Mouse (Mus musculus) erythroid progenitor cell, adult 5-6 weeks (primary cell): Measurements from ENCODE around the gene P3h3. TPM values are rescaled to one million over a fixed set of nuclear protein-coding genes. Genes with fewer than 3 reads are reported as not detected.
"Not testable (repeated sequence)": the region's sequence is repeated elsewhere in the genome, so short reads cannot be mapped to it uniquely, and the experiment has no call there.

Experiments used
- ATAC-seq: replicated peaks from 2 replicates; pipeline ENCODE4 v1.8.0; 2016; ENCODE audit warnings: moderate number of reproducible peaks, mild to moderate bottlenecking, moderate TSS enrichment, inconsistent platforms; ENCODE audit not compliant: poor library complexity, low FRiP score, severe bottlenecking
- total RNA-seq, 2 experiments: library from RNA; stranded (forward) in 1 of 2; stranded (reverse) in 1 of 2; fragments of 150-400 nt in 1 of 2; fragments of 186-747, 209-891 nt in 1 of 2; gene quantifications; 2 replicates each; pipeline versions ENCODE4 v1.2.3 to v1.2.4; 2015 to 2017; ENCODE audit warnings: low replicate concordance in 2 of 2

The P3h3 gene
- total RNA-seq, 2 experiments from 2014 or later = 0.83 to 2.5 TPM

DNA sequence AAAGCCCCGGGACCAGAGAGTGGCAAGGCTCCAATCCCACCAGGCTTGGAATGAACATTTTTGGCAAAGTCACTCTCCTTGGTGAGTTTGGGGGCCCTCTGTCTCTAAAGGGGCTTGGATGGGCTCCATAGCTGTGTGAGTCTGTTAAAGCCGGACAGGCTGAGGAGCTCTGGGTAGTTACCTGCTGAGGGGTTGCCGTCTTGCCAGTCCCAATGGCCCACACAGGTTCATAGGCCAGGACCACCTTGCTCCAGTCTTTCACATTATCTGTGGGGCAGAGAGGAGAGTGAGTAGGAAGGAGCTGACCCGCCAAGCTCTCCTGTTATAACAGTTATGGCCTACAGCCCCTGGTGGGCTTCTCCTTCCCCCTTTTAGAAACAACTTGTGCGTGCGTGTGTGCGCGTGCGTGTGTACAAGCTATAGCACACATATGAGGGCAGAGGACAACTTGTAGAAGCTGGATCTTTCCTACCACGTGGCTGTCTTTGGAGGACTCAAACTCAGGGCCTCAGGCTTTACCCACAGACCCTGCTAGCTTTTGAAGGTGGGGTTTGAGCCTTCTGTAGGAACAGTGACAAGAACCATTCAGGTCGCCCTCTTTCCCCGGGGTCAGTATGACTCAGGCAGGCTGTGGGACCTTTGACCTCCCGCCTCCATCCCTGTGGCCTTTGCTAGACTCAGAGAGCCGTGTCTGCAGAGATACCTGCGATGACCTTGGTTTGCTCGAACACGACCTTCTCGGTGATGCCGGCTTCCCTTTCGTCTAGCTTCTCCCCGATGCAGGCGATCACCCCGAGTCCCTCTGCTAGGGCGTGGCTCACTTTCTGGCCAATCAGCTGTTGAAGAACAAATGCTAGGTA, 45.6 kb downstream of the P3h3 start:
- no peak for ATAC-seq

DNA sequence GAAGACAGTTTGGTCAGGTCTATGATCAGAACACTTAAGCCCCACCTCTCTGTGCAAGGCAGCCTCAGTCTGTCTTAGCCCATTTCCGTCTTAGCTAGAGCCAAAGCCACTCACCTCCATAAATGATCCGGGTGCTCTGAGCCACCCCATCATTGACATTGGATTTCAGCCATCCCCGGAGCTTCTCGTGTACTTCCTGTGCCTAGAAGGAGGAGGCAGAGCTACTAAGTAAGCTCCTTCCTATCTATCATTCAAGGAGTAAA, 46.2 kb downstream of the P3h3 start:
- ATAC-seq = no peak

DNA sequence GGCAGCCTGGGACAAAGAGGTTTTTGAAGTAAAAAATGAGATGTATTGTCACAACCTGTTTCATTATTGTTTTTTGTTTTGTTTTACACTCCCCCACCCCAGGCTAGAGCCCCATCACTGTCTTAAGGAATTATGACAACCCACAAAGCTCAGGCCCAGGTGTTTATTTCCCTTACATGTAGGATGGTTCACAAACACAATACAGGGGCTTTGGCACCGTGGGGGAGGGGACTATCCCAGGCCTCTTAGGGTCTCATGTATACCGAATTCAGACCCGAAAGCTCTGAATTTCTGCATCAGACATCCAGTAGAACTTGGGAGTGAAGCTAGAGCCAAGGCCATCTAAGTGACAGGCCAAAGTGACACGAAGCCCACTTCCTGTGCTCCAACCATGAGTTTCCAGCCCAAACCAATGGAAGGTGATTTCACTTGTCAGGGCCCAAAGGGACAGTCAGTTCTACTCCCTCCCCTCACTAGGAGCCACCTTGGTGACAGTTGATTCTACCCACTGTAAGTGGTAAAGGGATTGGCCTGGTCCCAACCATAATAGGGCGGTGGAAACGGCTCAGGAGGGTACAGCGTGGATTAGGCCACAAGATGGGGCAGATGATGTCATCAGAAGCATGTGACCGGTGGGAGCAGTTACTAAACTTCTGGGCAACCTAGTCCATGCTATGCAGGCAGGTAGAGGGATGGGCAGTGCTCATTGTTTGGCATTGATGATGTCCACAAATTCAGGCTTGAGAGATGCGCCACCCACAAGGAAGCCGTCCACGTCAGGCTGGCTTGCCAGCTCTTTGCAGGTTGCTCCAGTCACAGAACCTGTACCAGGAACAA, 46.8 kb downstream of the P3h3 start:
- ATAC-seq = not testable (repeated sequence)

DNA sequence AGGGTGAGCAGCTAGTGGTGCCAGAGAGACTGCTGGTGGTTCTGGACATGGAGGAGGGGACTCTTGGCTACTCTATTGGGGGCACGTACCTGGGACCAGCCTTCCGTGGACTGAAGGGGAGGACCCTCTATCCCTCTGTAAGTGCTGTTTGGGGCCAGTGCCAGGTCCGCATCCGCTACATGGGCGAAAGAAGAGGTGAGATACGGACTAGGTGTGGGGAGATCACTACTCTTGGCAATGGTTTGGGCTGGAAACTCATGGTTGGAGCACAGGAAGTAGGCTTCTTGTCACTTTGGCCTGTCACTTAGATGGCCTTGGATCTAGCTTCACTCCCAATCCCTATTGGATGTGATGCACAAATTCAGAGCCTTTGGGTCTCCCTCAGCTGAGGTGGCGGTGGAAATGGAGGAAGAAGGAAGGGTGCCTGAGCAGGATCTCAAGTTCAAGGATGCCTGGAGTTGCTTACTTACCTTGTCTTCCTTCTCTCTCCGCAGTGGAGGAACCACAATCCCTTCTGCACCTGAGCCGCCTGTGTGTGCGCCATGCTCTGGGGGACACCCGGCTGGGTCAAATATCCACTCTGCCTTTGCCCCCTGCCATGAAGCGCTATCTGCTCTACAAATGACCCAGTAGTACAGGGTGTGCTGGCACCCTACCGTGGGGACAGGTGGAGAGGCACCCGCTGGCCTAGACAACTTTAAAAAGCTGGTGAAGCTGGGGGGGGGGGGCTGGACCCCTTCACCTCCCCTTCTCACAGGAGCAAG, 47.6 kb downstream of the P3h3 start:
- ATAC-seq = no peak

DNA sequence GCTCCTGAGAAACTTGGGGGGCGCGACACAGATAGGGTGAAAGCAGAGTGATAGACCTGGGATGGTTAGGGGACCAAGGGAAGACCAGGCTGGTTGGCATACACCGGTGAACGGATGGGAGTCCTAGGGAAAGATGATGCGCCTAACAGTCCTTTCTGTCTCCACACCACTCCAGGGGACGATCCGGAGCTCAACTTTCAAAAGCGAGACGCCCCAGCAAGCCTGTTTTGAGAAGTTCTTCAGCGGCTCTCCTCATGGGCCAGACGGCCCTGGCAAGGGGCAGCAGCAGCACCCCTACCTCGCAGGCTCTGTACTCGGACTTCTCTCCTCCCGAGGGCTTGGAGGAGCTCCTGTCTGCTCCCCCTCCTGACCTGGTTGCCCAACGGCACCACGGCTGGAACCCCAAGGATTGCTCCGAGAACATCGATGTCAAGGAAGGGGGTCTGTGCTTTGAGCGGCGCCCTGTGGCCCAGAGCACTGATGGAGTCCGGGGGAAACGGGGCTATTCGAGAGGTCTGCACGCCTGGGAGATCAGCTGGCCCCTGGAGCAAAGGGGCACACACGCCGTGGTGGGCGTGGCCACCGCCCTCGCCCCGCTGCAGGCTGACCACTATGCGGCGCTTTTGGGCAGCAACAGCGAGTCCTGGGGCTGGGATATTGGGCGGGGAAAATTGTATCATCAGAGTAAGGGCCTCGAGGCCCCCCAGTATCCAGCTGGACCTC, 48.3 kb downstream of the P3h3 start:
- ATAC-seq = peak; percentile 70

DNA sequence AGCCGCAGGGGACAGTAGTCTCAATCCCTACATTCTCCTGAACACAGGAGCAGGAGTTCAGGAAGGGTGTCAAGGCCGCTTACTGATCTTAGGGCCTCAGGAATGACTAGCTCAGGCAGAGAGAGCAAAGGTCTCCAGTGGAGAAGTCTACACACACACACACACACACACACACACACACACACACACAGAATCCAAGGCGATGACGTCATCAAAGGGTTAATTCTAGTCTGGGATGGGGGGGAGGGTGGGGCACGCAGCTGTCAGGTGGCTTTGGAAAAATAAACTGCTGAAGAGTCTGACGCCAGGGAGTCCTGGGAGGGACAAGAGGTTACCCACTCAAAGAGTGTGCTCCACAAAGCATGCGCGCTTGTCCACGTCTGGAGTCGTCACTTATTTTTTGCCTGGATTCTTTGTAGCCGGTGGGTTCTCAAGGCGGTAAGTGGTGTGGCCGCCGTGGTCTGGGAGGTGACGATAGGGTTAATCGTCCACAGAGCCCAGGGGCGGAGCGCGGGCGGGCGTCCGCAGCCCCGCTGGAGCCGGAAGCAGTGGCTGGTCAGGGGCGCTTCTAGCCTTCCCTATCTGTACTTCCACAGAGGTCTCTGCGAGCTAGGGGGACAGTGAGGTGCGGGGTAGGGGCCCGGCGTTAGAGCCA, 49.1 kb downstream of the P3h3 start, which contains the start of gene Spsb2:
Gene Spsb2, plus strand, starts transcription at position 304 of the 655 bp plus-strand sequence.
- ATAC-seq = peak; percentile 65

DNA sequence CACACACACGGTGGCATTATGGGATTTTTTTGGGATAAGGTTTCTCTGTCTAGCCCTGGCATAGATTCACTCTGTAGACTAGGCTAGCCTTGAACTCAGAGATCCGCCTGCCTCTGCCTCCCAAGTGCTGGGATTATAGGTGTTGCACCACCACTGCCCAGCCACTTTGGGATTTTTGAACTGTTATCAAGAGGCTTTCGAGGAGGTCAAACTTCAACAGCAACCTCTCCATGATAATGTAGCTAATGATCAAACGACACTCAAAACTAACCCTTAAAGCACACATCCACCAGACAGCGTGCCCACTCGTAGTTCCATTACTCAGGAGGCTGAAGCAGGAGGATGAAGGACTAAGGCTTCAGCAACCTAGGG, 49.6 kb downstream of the P3h3 start:
- no peak for ATAC-seq

DNA sequence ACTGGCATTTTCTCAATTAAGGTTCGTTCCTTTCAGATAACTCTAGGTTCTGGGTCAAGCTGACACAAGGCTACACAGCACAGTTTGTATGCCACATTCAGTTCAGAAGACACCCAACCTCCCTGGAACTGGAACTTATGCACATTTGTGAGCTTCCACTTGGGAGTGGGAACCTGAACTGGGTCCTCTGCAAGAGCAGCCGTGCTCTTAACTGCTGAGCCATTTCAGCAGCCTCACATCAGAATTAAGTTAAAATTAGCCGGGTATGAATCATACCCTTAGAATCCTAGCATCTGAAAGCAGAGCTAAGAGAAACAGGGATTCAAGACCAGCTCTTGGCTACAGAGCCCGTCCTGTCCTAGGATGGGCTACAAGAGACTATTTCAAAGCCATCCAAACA, 50.2 kb downstream of the P3h3 start:
- no peak for ATAC-seq

DNA sequence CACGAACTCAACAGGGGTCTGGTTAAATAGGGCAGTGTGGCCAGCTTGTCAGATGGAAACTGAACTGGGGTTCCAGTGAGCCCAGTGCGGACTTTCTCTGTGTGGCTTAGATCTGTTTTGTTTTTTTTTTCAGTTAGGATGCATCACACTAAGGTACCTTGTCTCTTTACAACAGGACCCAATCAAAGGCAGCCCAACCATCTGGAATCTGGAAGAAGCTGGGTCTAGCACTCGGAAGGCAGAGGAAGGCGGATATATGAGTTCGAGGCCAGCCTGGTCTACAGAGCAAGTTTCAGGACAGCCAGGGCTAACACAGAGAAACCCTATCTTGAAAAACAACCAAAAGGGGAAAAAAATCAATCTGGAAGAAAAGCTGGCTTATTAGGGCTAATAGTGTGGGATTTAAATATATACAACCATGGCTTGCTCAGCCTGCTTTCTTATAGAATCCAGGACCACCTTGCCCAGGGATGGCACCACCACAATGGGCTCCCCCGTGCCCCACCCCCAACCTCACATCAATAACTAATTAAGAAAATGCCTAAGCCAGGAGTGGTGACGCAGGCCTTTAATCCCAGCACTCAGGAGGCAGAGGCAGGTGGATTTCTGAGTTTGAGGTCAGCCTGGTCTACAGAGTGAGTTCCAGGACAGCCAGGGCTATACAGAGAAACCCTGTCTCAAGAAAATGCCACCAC, 51.0 kb downstream of the P3h3 start:
- ATAC-seq = no peak

DNA sequence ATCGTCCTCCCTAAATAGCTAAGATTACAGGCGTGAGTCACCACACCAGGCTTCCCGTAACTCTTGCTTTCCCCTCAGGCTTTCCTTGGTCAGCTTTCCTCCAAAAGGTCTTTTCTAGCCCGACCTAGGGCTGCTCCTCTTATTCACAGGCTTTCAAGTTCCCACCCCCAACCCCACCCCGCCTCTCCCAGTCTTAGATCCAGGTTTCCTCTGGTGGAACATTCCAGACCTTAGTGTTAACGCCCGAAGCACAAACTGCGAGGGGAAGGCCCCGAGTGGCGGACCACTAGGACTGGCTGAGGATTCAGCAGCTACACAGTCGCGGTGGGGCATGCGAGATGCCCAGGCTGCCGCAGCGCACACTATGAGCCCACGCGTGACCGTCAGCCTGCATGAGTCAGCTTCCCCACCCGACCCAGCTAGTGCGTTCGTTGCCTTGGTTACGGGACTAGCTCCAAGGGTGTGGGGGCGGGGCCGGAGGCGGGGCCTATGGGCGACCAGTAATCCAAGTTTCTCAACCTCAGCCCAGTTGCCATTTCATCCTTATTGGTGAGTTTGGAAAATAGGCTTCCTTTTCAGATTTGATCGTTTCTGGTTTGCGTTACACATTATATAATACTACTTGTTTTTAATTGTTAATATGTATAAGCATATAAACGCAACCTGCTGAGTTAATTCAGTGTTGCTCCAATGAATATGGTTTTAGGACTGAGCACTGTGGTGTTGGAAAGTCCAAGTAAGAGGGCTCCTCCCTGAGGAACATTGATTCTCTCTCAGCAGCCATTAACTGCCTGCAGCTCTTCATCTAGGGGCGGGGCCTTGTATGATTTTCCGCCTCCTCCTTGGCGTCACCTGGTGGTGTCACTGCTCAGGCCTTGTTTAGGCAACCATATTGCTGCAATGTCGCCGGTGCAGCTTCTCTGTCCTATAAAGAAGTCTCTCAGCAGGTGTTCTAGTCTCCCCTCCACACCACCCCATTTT, 51.9 kb downstream of the P3h3 start:
- ATAC-seq = peak; percentile 73

DNA sequence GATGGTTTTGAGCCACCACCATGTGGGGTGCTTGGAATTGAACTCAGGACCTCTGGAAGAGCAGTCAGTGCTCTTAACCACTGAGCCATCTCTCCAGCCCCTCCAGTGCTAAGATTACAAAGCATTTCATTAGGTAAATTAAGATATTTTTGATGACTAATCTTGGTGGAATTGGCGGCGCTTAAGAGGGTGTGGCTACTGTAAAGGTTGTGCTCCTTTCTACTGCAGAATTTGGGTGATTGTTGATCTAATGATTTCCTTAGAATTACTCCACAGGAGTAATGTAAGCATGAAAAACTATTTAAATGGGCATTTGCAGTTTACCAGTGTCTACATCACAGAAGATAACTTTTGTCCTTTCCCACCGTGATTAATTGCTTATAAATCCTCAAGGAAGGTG, 53.2 kb downstream of the P3h3 start:
- no peak for ATAC-seq

DNA sequence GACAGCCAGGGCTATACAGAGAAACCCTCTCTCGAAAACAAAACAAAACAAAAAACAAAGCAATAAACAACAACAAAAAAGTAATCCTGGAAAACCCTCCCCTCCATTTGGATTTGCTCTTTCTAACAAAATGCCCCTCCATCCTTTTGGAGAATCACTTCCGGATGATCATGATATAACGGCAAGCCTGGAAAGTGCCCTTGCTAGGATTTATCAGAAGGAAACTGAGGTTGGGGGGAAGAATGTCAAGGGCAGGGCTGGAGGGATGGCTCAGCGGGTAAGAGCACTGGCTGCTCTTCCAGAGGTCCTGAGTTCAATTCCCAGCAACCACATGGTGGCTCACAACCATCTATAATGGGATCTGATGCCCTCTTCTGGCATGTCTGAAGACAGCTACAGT, 53.9 kb downstream of the P3h3 start:
- not testable (repeated sequence) for ATAC-seq

DNA sequence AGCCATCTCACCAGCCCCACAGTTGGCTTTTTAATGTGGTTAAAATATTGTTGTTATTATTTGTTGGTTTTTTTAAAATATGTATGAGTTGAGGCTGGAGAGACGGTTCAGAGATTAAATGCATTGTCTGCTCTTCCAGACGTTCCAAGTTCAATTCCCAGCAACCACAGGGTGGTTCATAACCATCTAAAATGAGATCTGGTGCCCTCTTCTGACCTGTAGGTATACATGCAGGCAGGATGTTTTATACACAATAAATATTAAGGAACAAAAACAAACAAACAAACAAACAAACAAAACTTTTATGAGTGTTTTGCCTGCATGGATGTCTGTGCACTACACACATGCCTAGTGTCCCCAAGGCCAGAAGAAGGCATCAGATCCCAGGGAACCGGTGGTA, 54.5 kb downstream of the P3h3 start:
- no peak for ATAC-seq

DNA sequence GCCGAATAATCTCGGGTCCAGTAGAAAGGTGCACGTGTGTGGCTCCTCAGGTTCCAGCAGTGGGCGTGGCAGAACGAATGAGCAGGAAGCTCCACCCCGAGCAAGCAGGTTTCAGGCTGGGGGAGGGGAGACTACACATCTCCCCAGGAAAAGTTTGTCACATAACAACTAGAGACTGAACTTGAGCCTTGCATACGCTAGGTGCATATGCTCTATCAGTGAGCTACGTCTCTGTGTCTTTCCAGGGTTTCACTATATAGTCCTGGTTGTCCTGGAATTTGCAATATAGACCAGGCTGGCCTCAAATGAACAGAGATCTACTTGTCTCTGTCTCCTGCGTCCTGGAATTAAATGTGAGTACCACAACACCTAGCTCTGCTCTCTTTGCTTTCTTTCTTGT, 55.2 kb downstream of the P3h3 start:
- not testable (repeated sequence) for ATAC-seq

DNA sequence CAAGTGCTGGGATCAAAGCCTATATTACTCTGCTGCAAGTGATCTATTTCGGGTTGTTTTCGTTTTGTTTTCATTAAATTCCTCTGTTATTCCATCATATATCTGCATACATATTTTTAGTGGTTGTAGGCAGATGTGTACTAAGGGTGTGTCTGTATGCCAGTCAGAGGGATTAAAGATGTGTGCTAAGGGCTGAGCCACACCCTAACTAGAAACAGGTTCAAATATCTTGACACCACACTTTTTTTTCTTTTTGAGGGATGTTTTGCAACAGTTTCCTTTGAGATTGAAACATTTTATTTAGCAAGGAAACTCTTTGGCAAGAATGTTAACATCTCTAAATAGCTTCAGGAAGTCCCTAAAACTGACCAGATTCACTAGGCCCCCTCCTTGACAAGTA, 61.4 kb downstream of the P3h3 start:
- ATAC-seq = no peak

DNA sequence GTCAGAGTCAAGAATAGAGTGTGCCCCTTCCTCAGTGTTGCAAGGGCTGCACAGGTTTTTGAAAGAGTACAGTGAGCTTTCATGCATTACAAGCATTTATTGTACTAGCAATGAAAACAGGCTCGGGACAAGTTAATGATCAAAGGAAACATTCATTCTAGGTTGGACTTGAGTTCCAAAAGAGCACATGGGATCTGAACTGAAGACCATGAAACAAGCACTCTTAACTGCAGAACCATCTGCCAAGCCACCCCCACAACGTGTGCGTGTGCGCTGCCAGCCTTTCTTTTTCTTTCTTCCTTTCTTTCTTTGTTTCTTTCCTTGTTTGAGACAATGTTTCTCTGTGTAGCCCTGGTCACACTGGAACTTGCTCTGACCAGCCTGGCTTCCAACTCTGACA, 61.8 kb downstream of the P3h3 start:
- no peak for ATAC-seq

DNA sequence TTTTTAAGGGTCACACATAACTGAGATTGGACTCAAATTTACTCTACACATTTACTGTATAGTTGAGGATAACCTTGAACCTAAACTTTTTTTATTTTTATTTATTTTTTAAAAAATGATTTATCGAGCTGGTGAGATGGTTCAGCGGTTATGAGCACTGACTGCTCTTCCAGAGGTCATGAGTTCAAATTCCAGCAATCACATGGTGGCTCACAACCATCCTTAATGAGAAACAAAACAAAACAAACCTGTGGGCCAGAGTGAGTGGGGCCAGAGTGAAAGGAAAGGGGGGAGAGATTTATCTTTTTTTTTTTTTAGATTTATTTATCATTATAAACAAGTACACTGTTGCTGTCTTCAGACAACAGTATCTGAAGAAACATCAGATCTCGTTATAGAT, 65.6 kb downstream of the P3h3 start:
- ATAC-seq = no peak
